Mouse (Mus musculus) naive thymus-derived CD4-positive, alpha-beta T cell, adult 5 months (primary cell): ENCODE results near the gene Hoxc13. TPM values are rescaled to one million over a fixed set of nuclear protein-coding genes. Genes with fewer than 3 reads are reported as not detected.

Experiments used
- polyA plus RNA-seq: library from polyadenylated mRNA; unstranded; fragments of 100-300 nt; shearing (Covaris generic); gene quantifications from one replicate; pipeline ENCODE4 v1.2.1, GENCODE M21; 2017

The Hoxc13 gene
- not detected for polyA plus RNA-seq

DNA sequence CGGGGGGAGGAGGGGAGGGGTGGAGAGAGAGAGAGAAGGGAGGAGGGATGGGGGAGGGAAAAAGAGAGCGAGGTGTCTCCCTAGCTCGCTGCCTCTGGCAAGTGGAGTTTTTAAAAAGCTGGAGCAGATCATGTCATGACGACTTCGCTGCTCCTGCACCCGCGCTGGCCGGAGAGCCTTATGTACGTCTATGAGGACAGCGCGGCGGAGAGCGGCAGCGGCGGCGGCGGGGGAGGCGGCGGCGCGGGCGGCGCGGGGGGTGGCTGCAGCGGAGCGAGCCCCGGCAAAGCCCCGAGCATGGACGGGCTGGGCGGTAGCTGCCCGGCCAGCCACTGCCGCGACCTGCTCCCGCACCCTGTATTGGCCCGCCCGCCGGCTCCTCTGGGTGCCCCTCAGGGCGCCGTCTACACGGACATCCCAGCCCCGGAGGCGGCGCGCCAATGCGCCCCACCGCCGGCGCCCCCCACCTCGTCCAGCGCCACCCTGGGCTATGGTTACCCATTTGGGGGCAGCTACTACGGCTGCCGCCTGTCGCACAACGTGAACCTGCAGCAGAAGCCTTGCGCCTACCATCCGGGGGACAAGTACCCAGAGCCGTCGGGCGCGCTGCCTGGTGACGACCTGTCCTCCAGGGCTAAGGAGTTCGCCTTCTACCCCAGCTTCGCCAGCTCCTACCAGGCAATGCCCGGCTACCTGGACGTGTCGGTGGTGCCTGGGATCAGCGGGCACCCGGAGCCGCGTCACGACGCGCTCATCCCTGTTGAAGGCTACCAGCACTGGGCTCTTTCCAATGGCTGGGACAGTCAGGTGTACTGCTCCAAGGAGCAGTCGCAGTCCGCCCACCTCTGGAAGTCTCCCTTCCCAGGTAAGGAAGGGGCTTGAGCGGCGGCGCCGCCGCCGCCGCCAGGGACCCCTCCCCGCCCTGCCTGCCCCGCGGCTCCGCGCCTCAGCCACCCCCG, at the start of gene Hoxc13:
Hoxc13 (plus strand) TSS at position 51 of the 959 bp plus-strand sequence.

DNA sequence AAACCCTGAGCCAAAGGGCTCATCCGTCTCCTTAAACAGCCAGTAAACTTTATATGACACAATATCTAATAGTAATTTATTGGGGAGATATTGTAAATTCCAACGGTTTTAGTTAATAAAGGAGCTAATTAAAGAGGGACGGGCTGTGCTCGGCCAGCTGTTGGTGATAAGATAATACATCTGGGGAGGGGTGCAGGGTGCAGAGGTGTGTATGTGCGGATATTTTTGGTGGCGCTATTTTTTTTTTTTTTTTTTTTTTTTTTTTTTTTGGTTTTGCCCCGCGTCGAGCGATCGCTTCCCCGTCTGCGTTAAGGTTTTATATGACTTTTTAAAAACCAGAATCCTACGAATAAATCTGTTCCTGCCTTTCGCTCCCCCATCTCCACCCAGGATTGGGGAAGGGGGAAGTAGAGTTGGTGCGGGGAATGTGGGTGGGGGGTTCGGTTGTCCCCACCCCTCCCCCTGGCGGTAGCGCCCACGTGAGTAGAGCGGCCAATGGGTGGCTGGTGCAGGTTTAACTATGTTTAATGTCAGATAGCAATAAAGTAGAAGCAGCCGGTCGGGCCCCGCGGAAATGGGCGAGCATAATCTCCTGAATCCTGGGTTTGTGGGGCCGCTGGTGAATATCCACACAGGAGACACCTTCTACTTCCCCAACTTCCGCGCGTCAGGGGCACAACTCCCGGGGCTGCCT, 15.5 kb downstream of the Hoxc13 start, which contains the start of gene Hoxc12:
Hoxc12 (plus strand) TSS at position 479 of the 694 bp plus-strand sequence.

DNA sequence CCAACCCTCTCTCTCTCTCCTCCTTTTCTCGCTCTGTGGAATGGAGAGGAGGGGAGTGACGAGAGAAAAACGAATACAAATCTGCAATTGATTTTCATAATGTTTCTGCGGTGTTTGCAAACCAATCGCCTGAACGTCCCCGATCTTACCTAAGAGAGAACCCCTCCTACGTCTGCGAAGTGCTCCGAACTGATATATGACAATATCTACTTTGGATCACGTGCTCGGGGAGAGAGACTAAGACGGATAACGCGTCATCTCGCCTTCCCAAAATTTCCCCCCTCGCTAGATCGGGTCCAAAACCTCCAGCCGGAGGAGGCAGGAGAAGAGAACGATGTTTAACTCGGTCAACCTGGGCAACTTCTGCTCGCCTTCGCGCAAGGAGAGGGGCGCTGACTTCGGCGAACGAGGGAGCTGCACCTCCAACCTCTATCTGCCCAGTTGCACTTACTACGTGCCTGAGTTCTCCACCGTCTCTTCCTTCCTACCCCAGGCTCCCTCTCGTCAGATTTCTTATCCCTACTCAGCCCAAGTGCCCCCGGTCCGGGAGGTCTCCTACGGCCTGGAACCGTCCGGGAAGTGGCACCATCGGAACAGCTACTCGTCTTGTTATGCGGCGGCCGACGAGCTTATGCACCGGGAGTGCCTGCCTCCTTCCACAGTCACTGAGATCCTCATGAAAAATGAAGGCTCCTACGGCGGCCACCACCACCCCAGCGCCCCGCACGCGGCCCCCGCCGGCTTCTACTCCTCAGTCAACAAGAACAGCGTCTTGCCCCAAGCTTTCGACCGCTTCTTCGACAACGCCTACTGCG, 33.5 kb downstream of the Hoxc13 start, which contains the start of gene Hoxc11:
Hoxc11 (plus strand) TSS at position 236 of the 815 bp plus-strand sequence.

DNA sequence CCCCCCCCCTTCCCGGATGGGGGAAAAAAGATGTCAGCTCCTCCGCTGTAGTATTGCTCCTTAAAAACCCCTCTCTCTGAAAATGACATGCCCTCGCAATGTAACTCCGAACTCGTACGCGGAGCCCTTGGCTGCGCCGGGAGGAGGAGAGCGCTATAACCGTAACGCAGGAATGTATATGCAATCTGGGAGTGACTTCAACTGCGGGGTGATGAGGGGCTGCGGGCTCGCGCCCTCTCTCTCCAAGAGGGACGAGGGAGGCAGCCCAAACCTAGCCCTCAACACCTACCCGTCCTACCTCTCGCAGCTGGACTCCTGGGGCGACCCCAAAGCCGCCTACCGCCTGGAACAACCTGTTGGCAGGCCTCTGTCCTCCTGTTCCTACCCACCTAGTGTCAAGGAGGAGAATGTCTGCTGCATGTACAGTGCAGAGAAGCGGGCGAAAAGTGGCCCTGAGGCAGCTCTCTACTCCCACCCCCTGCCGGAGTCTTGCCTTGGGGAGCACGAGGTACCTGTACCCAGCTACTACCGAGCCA, 45.9 kb downstream of the Hoxc13 start, which contains the start of gene Hoxc10:
Hoxc10 (plus strand) TSS at position 21 of the 536 bp plus-strand sequence.

DNA sequence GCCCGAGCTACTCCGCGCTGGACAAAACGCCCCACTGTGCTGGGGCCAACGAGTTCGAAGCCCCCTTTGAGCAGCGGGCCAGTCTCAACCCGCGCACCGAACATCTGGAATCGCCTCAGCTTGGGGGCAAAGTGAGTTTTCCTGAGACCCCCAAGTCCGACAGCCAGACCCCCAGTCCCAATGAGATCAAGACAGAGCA, 46.3 kb downstream of the Hoxc13 start, which contains the start of gene Hoxc5:
Hoxc5 (plus strand) TSS at position 132 of the 199 bp plus-strand sequence.

DNA sequence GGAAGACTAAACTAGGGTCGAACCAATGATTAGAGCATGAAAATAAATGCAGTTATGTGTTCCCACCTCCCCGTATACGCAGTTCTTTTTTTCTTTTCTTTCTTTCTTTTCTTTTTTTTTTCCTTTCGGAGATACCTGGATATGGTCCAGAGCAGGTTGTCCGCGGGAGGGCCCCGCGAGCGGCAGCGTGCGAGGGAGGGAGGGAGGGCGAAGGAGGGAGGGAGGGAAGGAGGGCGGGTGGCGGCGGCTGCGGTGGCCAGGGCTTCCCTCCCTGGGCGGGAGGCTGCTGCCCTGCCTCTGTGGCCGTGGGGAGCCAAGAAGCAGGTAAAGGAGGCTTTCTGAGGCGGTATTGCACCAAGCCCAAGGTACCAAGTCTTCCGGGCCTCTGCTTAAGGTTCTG, 55.3 kb downstream of the Hoxc13 start, which contains the start of gene Hoxc9:
Hoxc9 (plus strand) TSS at position 269 of the 400 bp plus-strand sequence.

Other genes with a start within 250 kb of the Hoxc13 start
- gene Atp5g2, start 248.8 kb upstream of the Hoxc13 start, polyA plus RNA-seq = 13.0 TPM
- gene Calcoco1, start 198.9 kb upstream of the Hoxc13 start, polyA plus RNA-seq = 37.6 TPM
- gene Hoxc12, start 15.7 kb downstream of the Hoxc13 start, polyA plus RNA-seq = not detected
- gene Hoxc11, start 33.3 kb downstream of the Hoxc13 start, polyA plus RNA-seq = not detected
- gene Hoxc10, start 45.7 kb downstream of the Hoxc13 start, polyA plus RNA-seq = not detected
- not detected for gene Hoxc5, start 46.3 kb downstream of the Hoxc13 start, polyA plus RNA-seq
- not detected for gene Hoxc9, start 55.3 kb downstream of the Hoxc13 start, polyA plus RNA-seq
- gene Hoxc8, start 69.5 kb downstream of the Hoxc13 start, polyA plus RNA-seq = not detected
- not detected for gene Hoxc6, start 77.2 kb downstream of the Hoxc13 start, polyA plus RNA-seq
- not detected for gene Hoxc4, start 97.8 kb downstream of the Hoxc13 start, polyA plus RNA-seq
- gene Smug1, start 246.0 kb downstream of the Hoxc13 start, polyA plus RNA-seq = 4.9 TPM